Comparison of ENCODE assay signal across 22 mouse cellular contexts in genomic region chr12:75841183-75841582, GRCm38 (mm10). TPM values are rescaled to one million over a fixed set of nuclear protein-coding genes. Genes with fewer than 3 reads are reported as not detected.
DNase-seq lines count a peak whose midpoint lies in the region; ATAC-seq and TF ChIP-seq lines count a peak whose summit lies in the region.
"Had no signal": no experiment of that assay in that cellular context is flagged by ENCODE, and none has a peak within 500 bp of the region (broad histone marks: within the 10 kb centered on the region; RNA-seq: fewer than 3 reads in every experiment).

No protein-coding gene starts in this region.

- H3K4me2 ChIP-seq in forebrain, embryonic 13.5 days = no peak overlapping the region
- H3K4me2 ChIP-seq in forebrain, embryonic 14.5 days (ENCODE audit: low read length) = no peak overlapping the region
- H3K4me2 ChIP-seq in forebrain, embryonic 16.5 days (ENCODE audit: low read length) = no peak overlapping the region
- H3K4me2 ChIP-seq in forebrain, embryonic 12.5 days = no peak overlapping the region
- H3K4me2 ChIP-seq: embryonic facial prominence, embryonic 12.5 days had no signal

- H3K27me3 ChIP-seq in forebrain, embryonic 13.5 days = no peaks in the 10 kb centered on the region
- H3K27me3 ChIP-seq in forebrain, embryonic 14.5 days (replicated peaks; ENCODE audit: control insufficient read depth, insufficient read depth, low read length) = no peaks in the 10 kb centered on the region
- H3K27me3 ChIP-seq in forebrain, embryonic 16.5 days (replicated peaks; ENCODE audit: control insufficient read depth, insufficient read depth, low read length) = no peaks in the 10 kb centered on the region
- no peaks in the 10 kb centered on the region for H3K27me3 ChIP-seq in forebrain, embryonic 12.5 days
- no peaks in the 10 kb centered on the region for H3K27me3 ChIP-seq in kidney, adult 2 months (replicated peaks; ENCODE audit: control insufficient read depth, insufficient read depth, low read length)
- H3K27me3 ChIP-seq: CH12.LX; embryonic facial prominence, embryonic 12.5 days; Patski had no signal

- H3K9me3 ChIP-seq in forebrain, embryonic 13.5 days (replicated peaks) = no peaks in the 10 kb centered on the region
- no peaks in the 10 kb centered on the region for H3K9me3 ChIP-seq in forebrain, embryonic 14.5 days (replicated peaks; ENCODE audit: control insufficient read depth, low read length)
- H3K9me3 ChIP-seq in forebrain, embryonic 16.5 days (ENCODE audit: control insufficient read depth, low read length) = no peaks in the 10 kb centered on the region
- no peaks in the 10 kb centered on the region for H3K9me3 ChIP-seq in forebrain, embryonic 12.5 days
- H3K9me3 ChIP-seq: embryonic facial prominence, embryonic 10.5 days; embryonic facial prominence, embryonic 12.5 days; G1E had no signal

- H3K4me1 ChIP-seq in forebrain, embryonic 13.5 days = peaks cover 33% of the 10 kb centered on the region
- no peaks in the 10 kb centered on the region for H3K4me1 ChIP-seq in forebrain, embryonic 14.5 days (ENCODE audit: control insufficient read depth, insufficient read depth, low read length)
- peaks cover 19% of the 10 kb centered on the region for H3K4me1 ChIP-seq in forebrain, embryonic 16.5 days (replicated peaks; ENCODE audit: control insufficient read depth, insufficient read depth, low read length)
- peaks cover 21% of the 10 kb centered on the region for H3K4me1 ChIP-seq in forebrain, embryonic 12.5 days
- peaks cover 56% of the 10 kb centered on the region for H3K4me1 ChIP-seq in kidney, adult 2 months (ENCODE audit: control insufficient read depth, insufficient read depth, low read length)

- WGBS in forebrain, embryonic 13.5 days = 78% methylated on average over 7 of the region's 7 CpGs
- WGBS in forebrain, embryonic 14.5 days = 81% methylated on average over 7 of the region's 7 CpGs
- WGBS in forebrain, embryonic 16.5 days = 74% methylated on average over 7 of the region's 7 CpGs
- whole genome bisulfite sequencing in forebrain, embryonic 12.5 days = 80% methylated on average over 7 of the region's 7 CpGs
- 68% methylated on average over 7 of the region's 7 CpGs for WGBS in kidney, adult 2 months

- no peak overlapping the region for H3K4me3 ChIP-seq in forebrain, embryonic 13.5 days
- no peak overlapping the region for H3K4me3 ChIP-seq in forebrain, embryonic 14.5 days (ENCODE audit: low read depth, low read length)
- no peak overlapping the region for H3K4me3 ChIP-seq in forebrain, embryonic 16.5 days (replicated peaks; ENCODE audit: low read length)
- no peak overlapping the region for H3K4me3 ChIP-seq in forebrain, embryonic 12.5 days (replicated peaks)
- H3K4me3 ChIP-seq in kidney, adult 2 months (ENCODE audit: insufficient read depth, low read depth, low read length) = no peak overlapping the region
- H3K4me3 ChIP-seq: embryonic facial prominence, embryonic 10.5 days; embryonic facial prominence, embryonic 12.5 days had no signal

- no peaks in the 10 kb centered on the region for H3K36me3 ChIP-seq in forebrain, embryonic 13.5 days (ENCODE audit: poor library complexity, severe bottlenecking)
- no peaks in the 10 kb centered on the region for H3K36me3 ChIP-seq in forebrain, embryonic 14.5 days (ENCODE audit: control insufficient read depth, insufficient read depth, low read length)
- H3K36me3 ChIP-seq in forebrain, embryonic 16.5 days (ENCODE audit: control insufficient read depth, insufficient read depth) = no peaks in the 10 kb centered on the region
- H3K36me3 ChIP-seq in forebrain, embryonic 12.5 days (replicated peaks) = no peaks in the 10 kb centered on the region
- H3K36me3 ChIP-seq in kidney, adult 2 months (ENCODE audit: control insufficient read depth, insufficient read depth, low read length) = no peaks in the 10 kb centered on the region
- H3K36me3 ChIP-seq: embryonic facial prominence, embryonic 10.5 days; embryonic facial prominence, embryonic 12.5 days; G1E had no signal

- TF ChIP-seq POLR2A in kidney, adult 2 months (IDR thresholded peaks at IDR 0.05; ENCODE audit: low read depth, low read length) = no peak

- H3K27ac ChIP-seq in forebrain, embryonic 13.5 days = 0 out of 2 replicates have a peak overlapping the region, but pooled peaks have one; percentile 25
- no peak overlapping the region for H3K27ac ChIP-seq in forebrain, embryonic 14.5 days (ENCODE audit: low read depth, low read length)
- no peak overlapping the region for H3K27ac ChIP-seq in forebrain, embryonic 16.5 days (ENCODE audit: low read length)
- no peak overlapping the region for H3K27ac ChIP-seq in forebrain, embryonic 12.5 days
- 0 out of 2 replicates have a peak overlapping the region, but pooled peaks have one; percentile 1 for H3K27ac ChIP-seq in kidney, adult 2 months (ENCODE audit: insufficient read depth, low read depth, low read length)
- H3K27ac ChIP-seq: embryonic facial prominence, embryonic 10.5 days; embryonic facial prominence, embryonic 12.5 days had no signal

- peak; percentile 30; the same call in 1 of the 2 replicates for ATAC-seq in forebrain, embryonic 13.5 days
- no peak for ATAC-seq in forebrain, embryonic 14.5 days
- peak; percentile 51 for ATAC-seq in forebrain, embryonic 16.5 days
- ATAC-seq in forebrain, embryonic 12.5 days (ENCODE audit: low FRiP score) = no peak
- ATAC-seq: activated CD4-positive, CD25-positive, alpha-beta regulatory T cell, adult 4 months; CD4-positive, CD25-positive, alpha-beta regulatory T cell, adult 4 months; Patski had no signal

- TF ChIP-seq CTCF in kidney, adult 2 months (conservative IDR thresholded peaks at IDR 0.05; ENCODE audit: insufficient read depth, insufficient read length, low read depth, low read length) = no peak

- no peak overlapping the region for H3K9ac ChIP-seq in forebrain, embryonic 13.5 days
- H3K9ac ChIP-seq in forebrain, embryonic 14.5 days (ENCODE audit: low read length) = no peak overlapping the region
- H3K9ac ChIP-seq in forebrain, embryonic 16.5 days (replicated peaks; ENCODE audit: low read depth, low read length) = no peak overlapping the region
- no peak overlapping the region for H3K9ac ChIP-seq in forebrain, embryonic 12.5 days
- H3K9ac ChIP-seq: embryonic facial prominence, embryonic 12.5 days had no signal

- no peak for DNase-seq in forebrain, embryonic 14.5 days (ENCODE audit: low spot score)
- no peak for DNase-seq in kidney, adult 2 months
- no peak for DNase-seq in kidney, adult 8-10 months
- DNase-seq: adrenal gland, adult 8-10 months; adrenal gland, postnatal 14 days; adrenal gland, postnatal 36 days; B cell, adult 2 months; cerebellum, adult 11-12 months; cerebellum, adult 2 months; cerebellum, adult 9-10 months; cerebellum, postnatal 10 days; cerebellum, postnatal 25 days had no signal

RNA-seq across cellular contexts. Expression of gene Syne2, which starts 23.2 kb away (rescaled TPM):
- polyA plus RNA-seq in forebrain, embryonic 13.5 days (2015; fragmentation: Nextera tagmentation; extraction: Ambion mirVana) = 137 TPM in 2 replicates
- polyA plus RNA-seq in forebrain, embryonic 14.5 days (2014; fragmentation: Nextera tagmentation; extraction: Ambion mirVana) = 62.0 and 84.9 TPM in 2 replicates
- polyA plus RNA-seq in forebrain, embryonic 16.5 days (2015; fragmentation: Nextera tagmentation; extraction: Ambion mirVana) = 107 and 110 TPM in 2 replicates
- 141 and 143 TPM in 2 replicates for polyA plus RNA-seq in forebrain, embryonic 12.5 days (2016; fragmentation: Nextera tagmentation; extraction: Ambion mirVana)
- polyA plus RNA-seq in kidney, adult 2 months (2012; rRNA removed) = 54.5 and 68.4 TPM in 2 replicates
- polyA plus RNA-seq: G1E had no signal

Comparison
In these comparisons a context has a peak if more than half of its experiments do, and no peak if none do; other contexts are left out.
1. ATAC-seq: peak in forebrain, embryonic 13.5 days (single experiment) and forebrain, embryonic 16.5 days (single experiment); none in forebrain, embryonic 14.5 days (single experiment) and forebrain, embryonic 12.5 days (single experiment).
2. H3K27ac ChIP-seq: peak in forebrain, embryonic 13.5 days (single experiment) and kidney, adult 2 months (single experiment); none in forebrain, embryonic 14.5 days (single experiment), forebrain, embryonic 16.5 days (single experiment) and forebrain, embryonic 12.5 days (single experiment).